Mouse (Mus musculus): Measurements from ENCODE around the gene Kcnj10. TPM values are rescaled to one million over a fixed set of nuclear protein-coding genes. Genes with fewer than 3 reads are reported as not detected.

Kcnj10 gene
- total and polyA plus RNA-seq, 2 experiments from 2014 or later = 2.9 to 4.1 TPM

DNA sequence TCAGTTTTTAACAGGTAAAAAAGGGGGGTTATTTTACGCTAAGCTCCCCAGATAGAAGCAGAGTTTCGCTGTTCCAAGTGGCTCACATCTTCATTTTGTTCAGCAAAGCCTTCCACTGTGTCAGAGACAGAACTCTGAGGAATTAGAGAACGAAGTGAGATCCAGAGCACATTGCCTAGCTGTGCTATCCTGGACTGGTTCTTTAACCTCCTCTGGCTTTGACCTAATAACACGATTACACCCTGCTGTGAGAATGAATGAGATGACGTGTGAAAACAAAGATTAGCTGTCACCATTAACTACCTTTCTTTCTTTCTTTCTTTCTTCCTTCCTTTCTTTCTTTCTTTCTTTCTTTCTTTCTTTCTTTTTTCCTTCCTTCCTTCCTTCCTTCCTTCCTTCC lies 68.4 kb downstream of the Kcnj10 start:
- 8% methylated on average over 5 of the region's 5 CpGs for WGBS
- no peak for DNase-seq
- Histone ChIP-seq H3K36me3 (ENCODE audit: insufficient read depth) (no peaks in the 10 kb centered on the region), H3K4me1 (ENCODE audit: insufficient read depth) (no peaks in the 10 kb centered on the region), H3K27ac (ENCODE audit: low read depth, low read length) (no peak overlapping the region), H3K9ac (no peak overlapping the region), H3K27me3 (ENCODE audit: insufficient read depth, low read length) (no peaks in the 10 kb centered on the region), H3K4me2 (ENCODE audit: low read depth) (no peak overlapping the region), H3K4me3 (ENCODE audit: low read depth, low read length) (no peak overlapping the region), H3K9me3 (ENCODE audit: low read length) (no peaks in the 10 kb centered on the region)
- TF ChIP-seq CTCF (IDR thresholded peaks at IDR 0.05; ENCODE audit: low read depth) = no peak
- ATAC-seq = peak; percentile 5; the same call in 1 of the 2 replicates

DNA sequence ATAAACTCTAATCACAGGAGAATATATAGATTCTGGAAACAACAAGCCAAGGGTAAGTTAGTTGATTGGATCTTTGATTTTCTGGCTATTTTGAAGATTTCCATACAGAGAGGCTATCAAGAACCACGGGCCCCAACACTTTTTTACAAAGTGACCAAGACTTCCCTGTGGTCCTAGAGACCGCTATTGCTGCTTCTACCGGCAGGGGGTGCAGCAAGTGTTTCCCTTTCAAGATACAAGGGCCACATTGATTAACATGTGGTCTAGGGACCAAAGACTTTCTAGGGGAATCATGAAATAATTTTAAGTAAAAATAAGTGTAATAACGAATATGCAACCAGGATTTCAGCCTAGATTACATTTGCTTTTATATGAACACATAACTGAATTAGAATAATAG lies 69.8 kb downstream of the Kcnj10 start:
- no peaks in the 10 kb centered on the region for H3K9me3 ChIP-seq (ENCODE audit: low read length)
- no peak overlapping the region for H3K4me2 ChIP-seq (ENCODE audit: low read depth)
- H3K9ac ChIP-seq = no peak overlapping the region
- WGBS = 5% methylated on average over 4 of the region's 4 CpGs
- H3K27me3 ChIP-seq (ENCODE audit: insufficient read depth, low read length) = no peaks in the 10 kb centered on the region
- no peak for ATAC-seq
- no peaks in the 10 kb centered on the region for H3K36me3 ChIP-seq (ENCODE audit: insufficient read depth)
- DNase-seq = peak; percentile 26
- no peak overlapping the region for H3K27ac ChIP-seq (ENCODE audit: low read depth, low read length)
- no peaks in the 10 kb centered on the region for H3K4me1 ChIP-seq (ENCODE audit: insufficient read depth)
- peak; percentile 63 for TF ChIP-seq CTCF (IDR thresholded peaks at IDR 0.05; ENCODE audit: low read depth)
- H3K4me3 ChIP-seq (ENCODE audit: low read depth, low read length) = no peak overlapping the region

DNA sequence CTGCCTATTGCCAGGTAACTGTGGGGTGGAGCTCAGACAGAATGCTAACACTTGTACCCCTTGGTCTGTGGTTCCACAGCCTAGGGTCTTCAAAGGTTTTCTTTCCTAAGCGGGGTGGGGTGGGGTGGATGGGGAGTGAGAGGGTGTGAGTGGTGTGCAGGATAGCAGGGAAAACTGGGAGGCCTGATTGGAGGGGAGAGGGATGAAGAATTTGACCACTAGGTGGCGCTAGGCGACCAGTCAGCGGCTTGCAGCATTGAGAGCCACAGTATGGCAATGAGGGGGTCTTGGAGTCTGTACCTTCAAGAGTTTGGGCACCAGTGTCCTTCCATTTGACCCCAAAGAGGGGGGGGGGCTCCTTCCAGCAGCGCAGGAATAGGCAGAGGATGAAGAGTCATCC lies 71.2 kb downstream of the Kcnj10 start:
- Histone ChIP-seq H3K4me1 (ENCODE audit: insufficient read depth) (no peaks in the 10 kb centered on the region), H3K36me3 (ENCODE audit: insufficient read depth) (no peaks in the 10 kb centered on the region), H3K9me3 (ENCODE audit: low read length) (no peaks in the 10 kb centered on the region), H3K27me3 (ENCODE audit: insufficient read depth, low read length) (no peaks in the 10 kb centered on the region), H3K27ac (ENCODE audit: low read depth, low read length) (no peak overlapping the region), H3K4me3 (ENCODE audit: low read depth, low read length) (no peak overlapping the region), H3K4me2 (ENCODE audit: low read depth) (no peak overlapping the region), H3K9ac (no peak overlapping the region)
- peak; percentile 85 for DNase-seq
- ATAC-seq = peak; percentile 92
- WGBS = 1% methylated on average over 5 of the region's 5 CpGs
- peak; percentile 97 for TF ChIP-seq CTCF (IDR thresholded peaks at IDR 0.05; ENCODE audit: low read depth)

DNA sequence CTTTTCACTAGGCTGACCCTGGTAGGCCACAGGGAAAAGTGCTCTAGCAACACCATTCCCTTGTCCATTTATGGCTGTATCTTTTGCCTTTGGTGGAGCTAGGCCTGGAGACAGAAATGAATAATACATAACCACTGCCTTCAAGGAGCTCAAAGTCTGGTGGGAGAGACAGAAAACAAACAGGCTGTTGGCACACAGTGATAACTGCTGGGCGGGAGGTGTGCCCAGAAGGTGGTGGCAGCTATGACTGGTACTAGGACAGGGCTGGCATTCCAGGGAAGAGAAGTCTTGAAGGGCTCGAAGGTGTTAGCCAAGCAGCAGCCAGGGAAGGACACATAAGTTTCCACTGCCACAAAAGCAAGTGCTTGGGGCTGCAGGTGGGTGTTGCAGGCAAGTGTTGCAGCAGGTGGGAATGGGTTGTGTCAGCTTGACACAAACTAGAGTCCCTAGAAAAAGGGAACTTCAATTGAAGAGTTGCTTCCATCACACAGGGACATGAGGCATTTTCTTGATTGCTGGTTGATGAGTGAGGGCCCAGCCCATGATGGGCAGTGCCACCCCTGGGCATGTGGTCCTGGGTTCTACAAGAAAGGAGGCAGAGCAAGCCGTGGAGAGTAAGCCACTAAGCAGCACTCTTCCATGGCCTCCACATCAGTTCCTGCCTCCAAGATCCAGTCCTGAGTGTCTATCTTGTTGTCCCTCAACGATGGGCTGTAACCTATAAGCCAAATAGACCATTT lies 72.7 kb downstream of the Kcnj10 start:
- DNase-seq (no peak), ATAC-seq (no peak)
- no peaks in the 10 kb centered on the region for H3K4me1 ChIP-seq (ENCODE audit: insufficient read depth)
- no peak overlapping the region for H3K9ac ChIP-seq
- no peak overlapping the region for H3K4me2 ChIP-seq (ENCODE audit: low read depth)
- H3K27ac ChIP-seq (ENCODE audit: low read depth, low read length) = no peak overlapping the region
- H3K27me3 ChIP-seq (ENCODE audit: insufficient read depth, low read length) = no peaks in the 10 kb centered on the region
- H3K4me3 ChIP-seq (ENCODE audit: low read depth, low read length) = no peak overlapping the region
- H3K9me3 ChIP-seq (ENCODE audit: low read length) = no peaks in the 10 kb centered on the region
- WGBS = 86% methylated on average over 4 of the region's 4 CpGs
- H3K36me3 ChIP-seq (ENCODE audit: insufficient read depth) = no peaks in the 10 kb centered on the region
- no peak for TF ChIP-seq CTCF (IDR thresholded peaks at IDR 0.05; ENCODE audit: low read depth)

DNA sequence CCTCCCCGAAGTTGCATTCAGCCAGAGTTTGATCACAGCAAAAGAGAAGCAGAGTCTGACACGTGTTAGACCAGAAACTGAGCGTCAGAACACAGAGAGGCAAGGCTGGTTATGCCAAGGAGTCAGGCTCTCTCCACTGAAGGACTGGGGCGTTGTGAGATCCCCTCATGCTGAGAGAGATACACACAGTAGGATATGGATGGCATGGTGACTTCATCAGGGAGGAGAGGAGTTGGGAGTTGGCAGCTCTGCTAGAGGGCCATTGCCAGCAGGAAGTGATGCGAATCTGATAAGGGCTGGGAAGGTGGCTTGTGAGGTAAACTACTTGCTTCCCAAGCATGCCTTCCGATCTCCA lies 73.2 kb downstream of the Kcnj10 start:
- 90% methylated on average over 6 of the region's 6 CpGs for WGBS
- no peak overlapping the region for H3K27ac ChIP-seq (ENCODE audit: low read depth, low read length)
- TF ChIP-seq CTCF (IDR thresholded peaks at IDR 0.05; ENCODE audit: low read depth) = no peak
- H3K4me1 ChIP-seq (ENCODE audit: insufficient read depth) = no peaks in the 10 kb centered on the region
- H3K4me3 ChIP-seq (ENCODE audit: low read depth, low read length) = no peak overlapping the region
- ATAC-seq (no peak), DNase-seq (no peak)
- no peaks in the 10 kb centered on the region for H3K27me3 ChIP-seq (ENCODE audit: insufficient read depth, low read length)
- H3K9me3 ChIP-seq (ENCODE audit: low read length) = no peaks in the 10 kb centered on the region
- H3K9ac ChIP-seq = no peak overlapping the region
- no peaks in the 10 kb centered on the region for H3K36me3 ChIP-seq (ENCODE audit: insufficient read depth)
- H3K4me2 ChIP-seq (ENCODE audit: low read depth) = no peak overlapping the region

DNA sequence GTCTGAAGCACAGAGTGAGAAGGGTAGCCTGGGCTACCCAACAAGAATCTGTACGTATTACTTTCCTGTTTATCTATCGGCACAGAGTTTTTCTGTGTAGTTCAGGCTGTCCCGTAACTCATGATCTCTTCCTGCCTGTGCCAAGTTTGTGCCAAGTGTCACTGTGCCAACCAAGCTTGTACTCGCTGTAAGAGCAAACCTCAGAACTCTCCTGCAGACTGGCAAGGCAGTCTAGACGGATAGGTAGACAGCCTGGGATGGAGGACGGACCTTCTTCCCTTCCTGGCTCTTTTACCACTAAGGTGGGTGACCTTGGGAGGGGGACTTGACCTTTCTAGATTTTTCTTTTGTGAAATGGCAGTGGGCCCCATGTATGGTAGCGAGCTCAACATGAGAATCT lies 74.1 kb downstream of the Kcnj10 start:
- Histone ChIP-seq H3K9me3 (ENCODE audit: low read length) (no peaks in the 10 kb centered on the region), H3K9ac (no peak overlapping the region), H3K4me3 (ENCODE audit: low read depth, low read length) (no peak overlapping the region), H3K27me3 (ENCODE audit: insufficient read depth, low read length) (no peaks in the 10 kb centered on the region), H3K36me3 (ENCODE audit: insufficient read depth) (no peaks in the 10 kb centered on the region), H3K4me2 (ENCODE audit: low read depth) (no peak overlapping the region), H3K27ac (ENCODE audit: low read depth, low read length) (no peak overlapping the region), H3K4me1 (ENCODE audit: insufficient read depth) (no peaks in the 10 kb centered on the region)
- WGBS = 84% methylated on average over 7 of the region's 7 CpGs
- DNase-seq (no peak), ATAC-seq (no peak)
- no peak for TF ChIP-seq CTCF (IDR thresholded peaks at IDR 0.05; ENCODE audit: low read depth)

DNA sequence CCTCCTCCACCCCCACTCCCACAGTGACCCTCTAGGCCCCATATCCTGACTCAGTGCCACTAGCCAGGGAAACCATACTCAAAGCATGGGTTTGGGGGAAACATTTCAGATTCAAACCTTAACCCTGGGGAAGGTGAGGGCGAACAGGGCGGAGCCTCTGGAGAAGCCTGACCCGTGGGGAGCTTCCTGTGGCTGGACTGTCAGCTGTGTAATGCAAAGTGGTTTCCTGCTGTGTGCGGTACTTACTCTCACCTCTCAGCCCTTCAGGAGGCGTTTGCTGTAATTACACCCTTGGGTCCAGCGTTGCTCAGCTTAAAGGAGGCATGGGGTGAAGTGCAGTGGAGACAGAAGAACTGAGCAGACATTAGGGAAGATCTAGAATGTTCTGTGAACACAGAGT lies 77.2 kb downstream of the Kcnj10 start:
- Histone ChIP-seq H3K36me3 (ENCODE audit: insufficient read depth) (no peaks in the 10 kb centered on the region), H3K9ac (no peak overlapping the region), H3K4me2 (ENCODE audit: low read depth) (no peak overlapping the region), H3K27me3 (ENCODE audit: insufficient read depth, low read length) (no peaks in the 10 kb centered on the region), H3K4me3 (ENCODE audit: low read depth, low read length) (no peak overlapping the region), H3K27ac (ENCODE audit: low read depth, low read length) (no peak overlapping the region), H3K4me1 (ENCODE audit: insufficient read depth) (no peaks in the 10 kb centered on the region), H3K9me3 (ENCODE audit: low read length) (no peaks in the 10 kb centered on the region)
- WGBS = 17% methylated on average over 6 of the region's 6 CpGs
- no peak for TF ChIP-seq CTCF (IDR thresholded peaks at IDR 0.05; ENCODE audit: low read depth)
- DNase-seq (no peak), ATAC-seq (no peak)
